Mouse (Mus musculus) left cerebral cortex, adult 2 months (tissue): Measurements from ENCODE around the gene Fkbp8. TPM values are rescaled to one million over a fixed set of nuclear protein-coding genes. Genes with fewer than 3 reads are reported as not detected.

ENCODE experiments used
- DNase-seq, 2 experiments: peaks; one replicate each; pipeline ENCODE4 v3.0.0; 2021 to 2022; ENCODE audit warnings: low spot score in 2 of 2, mixed read lengths in 1 of 2; ENCODE audit errors: extremely low spot score in 1 of 2
- H3K27ac ChIP-seq: fragments of 200-600 bp; 2 replicates; pipeline ENCODE4 v1.8.1; 2022
- H3K4me3 ChIP-seq: fragments of 200-600 bp; 2 replicates; pipeline ENCODE4 v1.8.1; 2022
- CTCF ChIP-seq: fragments of 200-600 bp; IDR thresholded peaks from 2 replicates; pipeline ENCODE4 v1.8.1; 2022; ENCODE audit warnings: antibody characterized with exemption, mild to moderate bottlenecking, moderate library complexity
- intact Hi-C: fragments of 180-260 bp; cut with DNase I; formaldehyde crosslinking; loops from one replicate; pipeline ENCODE4 v1.15.1; 2025
- total RNA-seq, 2 experiments: library from RNA; stranded (reverse); gene quantifications; 2 replicates each; pipeline ENCODE4 v1.2.3; 2021

The Fkbp8 gene
- total RNA-seq, 2 experiments from 2014 or later: 392 to 410 TPM

DNA sequence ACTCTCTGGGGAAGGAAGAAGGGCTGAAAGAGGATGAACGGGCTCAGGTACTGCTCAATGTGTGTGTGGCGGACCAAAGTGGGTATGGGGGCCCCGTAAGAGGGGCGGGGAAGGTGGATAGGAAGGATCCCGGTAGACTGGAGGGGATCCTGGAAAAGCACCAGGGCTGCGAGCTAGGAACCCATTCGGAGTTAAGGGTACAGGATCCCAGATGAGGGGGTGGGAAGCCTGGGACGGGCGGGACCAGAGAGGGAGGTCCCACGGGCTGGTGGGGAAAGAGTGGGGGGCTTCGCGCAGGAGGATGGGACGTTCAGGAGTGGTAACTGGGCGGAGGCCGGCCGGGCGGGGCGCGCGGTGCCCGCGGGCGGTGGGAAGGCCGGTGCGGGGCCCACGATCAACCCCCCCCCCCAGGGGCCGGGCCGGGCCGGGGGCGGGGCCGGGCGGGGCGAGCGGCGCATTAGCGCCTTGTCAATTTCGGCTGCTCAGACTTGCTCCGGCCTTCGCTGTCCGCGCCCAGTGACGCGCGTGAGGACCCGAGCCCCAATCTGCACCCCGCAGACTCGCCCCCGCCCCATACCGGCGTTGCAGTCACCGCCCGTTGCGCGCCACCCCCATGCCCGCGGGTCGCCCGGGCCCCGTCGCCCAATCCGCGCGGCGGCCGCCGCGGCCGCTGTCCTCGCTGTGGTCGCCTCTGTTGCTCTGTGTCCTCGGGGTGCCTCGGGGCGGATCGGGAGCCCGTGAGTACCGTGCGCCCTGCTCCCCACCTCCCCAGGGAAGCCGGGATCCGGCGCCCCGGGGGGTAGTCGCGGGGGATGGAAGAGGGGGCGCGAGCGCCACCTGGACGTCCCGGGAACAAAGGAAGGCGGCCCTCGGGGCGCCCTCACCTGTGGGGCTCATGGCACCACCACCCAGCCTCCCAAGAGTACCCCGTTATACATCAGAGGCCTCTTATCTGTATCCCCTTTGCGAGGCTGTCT is 34.6 kb upstream of the Fkbp8 start, which contains the start of gene Crlf1:
Crlf1 (plus strand) TSS at position 495 of the 977 bp plus-strand sequence.
- intact Hi-C loops: no loop called here
- TF ChIP-seq CTCF: no peak
- no peak for DNase-seq
- Histone ChIP-seq H3K4me3 (peak within 1 kb of the TSS; percentile 27; the same call in 1 of the 2 replicates), H3K27ac (no peak within 1 kb of the TSS)

- Histone ChIP-seq H3K27ac (no peak overlapping the region), H3K4me3 (0 out of 2 replicates have a peak overlapping the region, but pooled peaks have one; percentile 27)
- TF ChIP-seq CTCF: no peak
- intact Hi-C loops: no loop called here
- DNase-seq: no peak
Measured at GRCm38 (mm10) chr8:70493692-70494415, 33.7 kb upstream of the Fkbp8 start.

GRCm38 (mm10) chr8:70494416-70494945 is 33.0 kb upstream of the Fkbp8 start:
- intact Hi-C loops: no loop called here
- TF ChIP-seq CTCF: no peak
- DNase-seq: no peak
- H3K27ac ChIP-seq: no peak overlapping the region
- H3K4me3 ChIP-seq: no peak overlapping the region

DNA sequence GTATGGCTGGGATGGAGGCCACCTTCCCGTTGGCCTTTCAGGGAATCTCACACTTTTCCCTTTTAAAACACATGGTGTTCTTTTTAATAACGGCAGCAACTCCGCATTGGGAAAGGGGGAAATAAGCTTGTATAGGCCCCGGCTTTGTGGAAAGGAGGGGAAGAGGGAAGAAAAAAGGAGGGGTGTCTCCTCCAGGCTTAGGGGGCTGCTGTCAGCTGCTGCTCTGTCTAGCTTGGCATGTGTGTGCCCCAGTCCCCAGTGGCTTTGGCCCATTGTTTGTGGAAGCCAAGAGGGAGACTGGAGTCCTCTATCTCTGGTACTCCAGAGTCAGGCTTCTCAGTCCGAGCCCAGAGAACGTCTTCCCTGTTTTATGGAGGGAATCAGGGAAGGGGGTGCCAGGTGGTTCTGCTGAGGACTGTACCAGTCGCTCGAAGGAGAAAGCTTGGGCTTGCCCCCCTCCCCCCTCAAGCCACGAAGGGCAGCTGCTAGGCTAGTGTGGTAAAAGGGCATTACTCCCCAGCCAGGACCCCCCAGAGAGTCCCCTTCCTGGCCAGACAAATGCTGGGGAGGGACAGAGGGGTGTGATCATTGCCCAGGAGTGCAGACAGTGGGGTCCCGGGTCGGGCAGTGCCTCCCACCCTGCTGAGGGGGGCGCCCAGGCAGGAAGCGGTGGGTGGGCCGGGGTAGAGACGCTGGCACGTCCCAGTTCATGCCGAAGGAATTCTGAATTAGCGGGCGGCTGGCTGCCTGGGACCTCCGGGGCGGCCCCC is 32.3 kb upstream of the Fkbp8 start:
- Histone ChIP-seq H3K4me3 (no peak overlapping the region), H3K27ac (no peak overlapping the region)
- no peak for DNase-seq
- intact Hi-C loops: no loop called here
- TF ChIP-seq CTCF: no peak

DNA sequence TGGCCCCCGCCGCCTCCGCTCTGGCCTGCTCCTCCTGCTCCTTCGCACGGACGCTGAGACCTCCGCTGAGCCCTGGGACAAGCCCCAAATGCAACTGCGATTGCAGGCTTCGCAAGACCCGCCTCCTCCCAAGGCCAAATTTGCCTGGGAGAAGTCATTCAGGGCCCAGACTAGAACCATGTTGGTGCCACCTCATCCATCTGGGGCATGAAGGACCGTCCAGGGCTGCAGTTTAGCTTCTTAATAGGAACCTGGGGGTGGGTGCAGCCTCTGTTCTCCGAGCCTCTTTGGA is 31.8 kb upstream of the Fkbp8 start:
- H3K27ac ChIP-seq: no peak overlapping the region
- DNase-seq: no peak
- H3K4me3 ChIP-seq: no peak overlapping the region
- TF ChIP-seq CTCF: no peak
- intact Hi-C loops: no loop called here

DNA sequence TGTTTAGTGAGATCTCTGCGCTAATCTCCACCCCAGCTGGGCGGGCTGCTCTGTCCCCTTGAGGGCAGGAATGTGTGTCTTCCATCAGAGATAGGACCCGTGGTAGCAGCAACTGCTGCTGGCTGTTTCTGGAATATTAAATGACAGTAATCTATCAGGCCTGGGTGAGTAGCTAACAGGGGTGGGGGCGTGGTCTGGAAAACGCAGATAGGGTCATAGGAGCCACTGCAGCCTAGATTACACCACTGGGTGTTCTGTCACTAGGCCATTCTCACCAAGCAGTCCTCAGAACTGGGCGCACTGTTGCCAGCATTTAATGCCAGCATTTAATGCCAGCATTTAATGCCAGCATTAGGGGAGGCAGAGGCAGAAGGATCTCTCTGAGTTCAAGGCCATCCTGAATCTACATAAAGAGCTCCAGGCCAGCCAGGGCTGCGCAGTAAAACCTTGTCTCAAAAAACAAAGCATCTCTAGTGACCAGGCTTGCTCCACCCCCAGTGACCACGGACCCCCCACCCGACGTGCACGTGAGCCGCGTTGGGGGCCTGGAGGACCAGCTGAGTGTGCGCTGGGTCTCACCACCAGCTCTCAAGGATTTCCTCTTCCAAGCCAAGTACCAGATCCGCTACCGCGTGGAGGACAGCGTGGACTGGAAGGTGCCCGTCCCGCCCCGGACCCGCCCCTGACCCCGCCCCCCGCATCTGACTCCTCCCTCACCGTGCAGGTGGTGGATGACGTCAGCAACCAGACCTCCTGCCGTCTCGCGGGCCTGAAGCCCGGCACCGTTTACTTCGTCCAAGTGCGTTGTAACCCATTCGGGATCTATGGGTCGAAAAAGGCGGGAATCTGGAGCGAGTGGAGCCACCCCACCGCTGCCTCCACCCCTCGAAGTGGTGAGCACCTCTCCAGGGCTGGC is 26.9 kb upstream of the Fkbp8 start:
- no peak for TF ChIP-seq CTCF
- no peak overlapping the region for H3K27ac ChIP-seq
- no peak for DNase-seq
- intact Hi-C loops: loop anchor here (5.0 to 10.0 kb wide), 2 partner anchors 53 to 146 kb away; partner anchors contain the start of gene Upf1
- no peak overlapping the region for H3K4me3 ChIP-seq

- TF ChIP-seq CTCF: no peak
- Histone ChIP-seq H3K27ac (no peak overlapping the region), H3K4me3 (no peak overlapping the region)
- no peak for DNase-seq
- intact Hi-C loops: loop anchor here (5.0 to 10.0 kb wide), 2 partner anchors 55 to 147 kb away; partner anchors contain the start of gene Upf1
Measured at GRCm38 (mm10) chr8:70501820-70502529, 25.5 kb upstream of the Fkbp8 start.

DNA sequence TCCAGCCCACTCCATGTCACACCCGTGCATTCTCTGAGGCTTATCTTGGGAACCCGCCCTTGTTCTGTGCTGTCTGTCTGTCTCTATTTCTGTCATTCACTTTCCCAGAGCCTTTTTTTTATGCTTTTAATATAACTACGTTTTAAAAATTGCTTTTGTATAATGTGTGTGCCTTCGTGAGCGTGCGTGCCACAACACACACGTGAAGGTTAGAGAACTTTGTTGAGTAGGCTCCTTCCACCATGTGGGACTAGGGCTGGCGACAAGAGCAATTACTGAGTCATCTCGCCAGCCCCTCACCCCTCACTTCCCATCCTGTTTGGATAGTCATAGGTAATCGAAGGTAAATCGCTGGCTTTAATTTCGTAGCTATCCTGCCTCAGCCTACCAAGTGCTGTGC is 25.0 kb upstream of the Fkbp8 start:
- Histone ChIP-seq H3K27ac (no peak overlapping the region), H3K4me3 (no peak overlapping the region)
- no peak for TF ChIP-seq CTCF
- intact Hi-C loops: loop anchor here (5.0 to 10.0 kb wide), 2 partner anchors 55 to 148 kb away; partner anchors contain the start of gene Upf1
- DNase-seq: no peak

GRCm38 (mm10) chr8:70503062-70503750 is 24.3 kb upstream of the Fkbp8 start:
- Histone ChIP-seq H3K27ac (no peak overlapping the region), H3K4me3 (no peak overlapping the region)
- peak; percentile 80 for TF ChIP-seq CTCF
- intact Hi-C loops: loop anchor here (5.0 to 10.0 kb wide), 2 partner anchors 56 to 148 kb away; partner anchors contain the start of gene Upf1
- peak; percentile 57 to 61 for DNase-seq
